Mouse (Mus musculus): ENCODE data around the gene Gm5431.

Gm5431 gene

GRCm38 (mm10) chr11:48841213-48841612 lies 60.8 kb downstream of the Gm5431 start:
- in situ Hi-C loops (cut with MboI, MseI) = no loop called here

DNA sequence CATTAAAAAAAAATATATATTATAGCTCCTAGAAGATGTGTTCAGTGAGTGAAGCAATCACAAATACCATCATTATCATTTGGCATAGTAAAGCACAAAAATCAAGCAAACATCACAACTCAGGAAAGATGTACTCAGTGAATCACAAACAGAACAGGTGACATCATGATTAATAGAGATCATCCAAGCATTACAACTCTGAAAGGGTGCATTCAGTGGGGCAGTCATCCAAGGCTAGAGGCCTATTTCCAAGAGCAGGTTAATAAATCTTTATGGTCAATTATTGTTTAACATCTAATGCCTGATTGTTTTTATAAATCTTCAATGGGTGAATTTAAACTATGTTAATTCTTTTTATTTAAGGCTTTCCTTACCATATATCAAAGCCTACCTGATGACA lies 61.2 kb downstream of the Gm5431 start:
- in situ Hi-C loops (cut with MboI, MseI) = no loop called here

DNA sequence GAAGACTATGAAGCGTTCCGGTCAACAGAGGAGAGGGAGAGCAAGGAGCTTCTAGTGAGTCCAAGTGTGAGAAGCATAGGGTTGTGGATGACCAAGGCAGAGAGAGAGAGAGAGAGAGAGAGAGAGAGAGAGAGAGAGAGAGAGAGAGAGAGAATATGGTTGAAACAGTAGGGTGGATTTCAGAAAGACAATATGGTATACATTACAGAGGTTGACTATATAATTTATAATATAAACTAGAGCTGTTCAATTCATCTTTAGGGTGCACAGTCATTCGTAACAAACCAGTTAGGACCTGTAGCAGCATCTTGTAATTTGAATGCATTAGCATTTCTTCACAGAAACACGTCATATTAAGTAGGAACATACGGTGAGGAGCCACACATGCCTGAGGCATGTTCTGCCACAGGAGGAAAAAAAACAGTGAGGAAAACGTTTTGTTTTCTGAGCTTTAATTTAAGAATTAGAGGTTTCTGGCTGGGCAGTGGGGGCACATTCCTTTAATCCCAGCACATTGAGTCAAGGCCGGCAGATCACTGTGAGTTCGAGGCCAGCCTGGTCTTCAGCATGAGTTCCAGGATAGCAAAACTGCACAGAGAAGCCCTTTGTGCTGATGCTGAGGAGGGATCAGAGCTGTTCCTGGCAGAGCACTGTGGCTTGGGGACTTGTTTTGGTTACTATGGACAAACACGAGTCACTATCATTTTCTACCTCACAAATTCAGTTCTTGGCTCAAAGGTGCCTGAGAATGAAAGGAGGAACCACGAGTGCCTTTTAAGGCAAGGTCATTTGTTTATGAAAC lies 62.9 kb downstream of the Gm5431 start:
- in situ Hi-C loops (cut with MboI, MseI) = no loop called here

- in situ Hi-C loops (cut with MboI, MseI) = no loop called here
These were observed 63.7 kb downstream of the Gm5431 start for GRCm38 (mm10) chr11:48838181-48838797.

Data from T-helper 2 cell (primary cell).